Mouse (Mus musculus) A20 (cell line): ENCODE results near the gene Bicc1.

Experiments used
- DNase-seq: peaks from one replicate; pipeline ENCODE4 v3.0.0-alpha.2; 2011; ENCODE audit warnings: low read depth, low spot score

Gene Bicc1

GRCm38 (mm10) chr10:71058070-71058469 is 101.4 kb downstream of the Bicc1 start:
- no peak for DNase-seq

GRCm38 (mm10) chr10:71052748-71053147 is 106.8 kb downstream of the Bicc1 start:
- DNase-seq: no peak

GRCm38 (mm10) chr10:71052208-71052607 is 107.3 kb downstream of the Bicc1 start:
- DNase-seq: no peak

- DNase-seq: no peak
Measured at GRCm38 (mm10) chr10:71050722-71051333, 108.7 kb downstream of the Bicc1 start.

GRCm38 (mm10) chr10:71049294-71049693 is 110.2 kb downstream of the Bicc1 start:
- no peak for DNase-seq

GRCm38 (mm10) chr10:71044410-71044809 is 115.1 kb downstream of the Bicc1 start:
- no peak for DNase-seq

- no peak for DNase-seq
Measured at GRCm38 (mm10) chr10:71041874-71042273, 117.6 kb downstream of the Bicc1 start.

- DNase-seq: no peak
Measured at GRCm38 (mm10) chr10:71036484-71036883, 123.0 kb downstream of the Bicc1 start.

- DNase-seq: no peak
Measured at GRCm38 (mm10) chr10:71028996-71029395, 130.5 kb downstream of the Bicc1 start.

- no peak for DNase-seq
Measured at GRCm38 (mm10) chr10:71028066-71028844, 131.2 kb downstream of the Bicc1 start.

- DNase-seq: no peak
Measured at GRCm38 (mm10) chr10:71025131-71025894, 134.2 kb downstream of the Bicc1 start.

GRCm38 (mm10) chr10:71024681-71025080 is 134.8 kb downstream of the Bicc1 start:
- no peak for DNase-seq

- DNase-seq: no peak
Measured at GRCm38 (mm10) chr10:71023471-71023870, 136.0 kb downstream of the Bicc1 start.

- no peak for DNase-seq
Measured at GRCm38 (mm10) chr10:71020459-71020858, 139.0 kb downstream of the Bicc1 start.

- no peak for DNase-seq
Measured at GRCm38 (mm10) chr10:71019836-71020235, 139.7 kb downstream of the Bicc1 start.

- DNase-seq: no peak
Measured at GRCm38 (mm10) chr10:71009771-71010496, 149.6 kb downstream of the Bicc1 start.

GRCm38 (mm10) chr10:71008721-71009120 is 150.8 kb downstream of the Bicc1 start:
- DNase-seq: no peak

GRCm38 (mm10) chr10:71007956-71008355 is 151.5 kb downstream of the Bicc1 start:
- DNase-seq: no peak

GRCm38 (mm10) chr10:71007516-71007915 is 152.0 kb downstream of the Bicc1 start:
- no peak for DNase-seq

- DNase-seq: no peak
Measured at GRCm38 (mm10) chr10:71007001-71007400, 152.5 kb downstream of the Bicc1 start.

GRCm38 (mm10) chr10:71002871-71003270 is 156.6 kb downstream of the Bicc1 start:
- no peak for DNase-seq

- no peak for DNase-seq
Measured at GRCm38 (mm10) chr10:71002186-71002585, 157.3 kb downstream of the Bicc1 start.
